Mouse (Mus musculus): Measurements from ENCODE around the gene Crtc2.
A peak's percentile ranks its signal among the peaks of the same experiment; 100 is the strongest.
"Not testable (repeated sequence)": the region's sequence is repeated elsewhere in the genome, so short reads cannot be mapped to it uniquely, and the experiment has no call there.

The Crtc2 gene

GRCm38 (mm10) chr3:90242984-90243775 is 10.8 kb upstream of the Crtc2 start, which contains the start of gene Creb3l4:
Gene Creb3l4 (minus strand): TSS chr3:90243512.
- no peak for DNase-seq (ENCODE audit: low read depth, low spot score)

- peak; percentile 49 for DNase-seq (ENCODE audit: low read depth, low spot score)
Measured at GRCm38 (mm10) chr3:90245406-90245805, 8.6 kb upstream of the Crtc2 start.

GRCm38 (mm10) chr3:90247630-90247959 is 6.4 kb upstream of the Crtc2 start:
- DNase-seq (ENCODE audit: low read depth, low spot score), result no peak

- DNase-seq (ENCODE audit: low read depth, low spot score), result peak; percentile 92
Measured at GRCm38 (mm10) chr3:90247960-90248745, 5.8 kb upstream of the Crtc2 start, which contains the start of gene Slc39a1. Gene Slc39a1 (plus strand): TSS chr3:90248172.

GRCm38 (mm10) chr3:90248746-90249100 is 5.2 kb upstream of the Crtc2 start:
- DNase-seq (ENCODE audit: low read depth, low spot score), result no peak

- no peak for DNase-seq (ENCODE audit: low read depth, low spot score)
Measured at GRCm38 (mm10) chr3:90250791-90251190, 3.2 kb upstream of the Crtc2 start.

GRCm38 (mm10) chr3:90251731-90252226 is 2.2 kb upstream of the Crtc2 start:
- DNase-seq (ENCODE audit: low read depth, low spot score), result not testable (repeated sequence)

GRCm38 (mm10) chr3:90252659-90253058 is 1.3 kb upstream of the Crtc2 start:
- not testable (repeated sequence) for DNase-seq (ENCODE audit: low read depth, low spot score)

- DNase-seq (ENCODE audit: low read depth, low spot score), result peak; percentile 22
Measured at GRCm38 (mm10) chr3:90253174-90253573, 789 bp upstream of the Crtc2 start.

GRCm38 (mm10) chr3:90254419-90255193 is 643 bp downstream of the Crtc2 start:
- DNase-seq (ENCODE audit: low read depth, low spot score), result peak; percentile 50

GRCm38 (mm10) chr3:90255194-90255565 is 1.2 kb downstream of the Crtc2 start:
- no peak for DNase-seq (ENCODE audit: low read depth, low spot score)

GRCm38 (mm10) chr3:90255784-90256353 is 1.9 kb downstream of the Crtc2 start:
- DNase-seq (ENCODE audit: low read depth, low spot score), result no peak

- no peak for DNase-seq (ENCODE audit: low read depth, low spot score)
Measured at GRCm38 (mm10) chr3:90256731-90257530, 3.0 kb downstream of the Crtc2 start.

- DNase-seq (ENCODE audit: low read depth, low spot score), result no peak
Measured at GRCm38 (mm10) chr3:90258521-90258920, 4.6 kb downstream of the Crtc2 start.

- no peak for DNase-seq (ENCODE audit: low read depth, low spot score)
Measured at GRCm38 (mm10) chr3:90263121-90263771, 9.3 kb downstream of the Crtc2 start.

- no peak for DNase-seq (ENCODE audit: low read depth, low spot score)
Measured at GRCm38 (mm10) chr3:90264687-90265033, 10.7 kb downstream of the Crtc2 start.

- peak; percentile 95 for DNase-seq (ENCODE audit: low read depth, low spot score)
Measured at GRCm38 (mm10) chr3:90265034-90265931, 11.3 kb downstream of the Crtc2 start, which contains the start of gene Dennd4b. Gene Dennd4b (plus strand): TSS chr3:90265185.

GRCm38 (mm10) chr3:90265932-90266741 is 12.2 kb downstream of the Crtc2 start:
- DNase-seq (ENCODE audit: low read depth, low spot score), result peak; percentile 82

All from CD4-positive helper T cell, adult 2 months (primary cell).